Mouse (Mus musculus) left cerebral cortex, adult 2 months (tissue): ENCODE data around the gene Lhcgr. TPM values are rescaled to one million over a fixed set of nuclear protein-coding genes. Genes with fewer than 3 reads are reported as not detected.

ENCODE experiments used
- DNase-seq, 2 experiments: peaks; one replicate each; pipeline ENCODE4 v3.0.0; 2021 to 2022; ENCODE audit warnings: low spot score in 2 of 2, mixed read lengths in 1 of 2; ENCODE audit errors: extremely low spot score in 1 of 2
- H3K27ac ChIP-seq: fragments of 200-600 bp; 2 replicates; pipeline ENCODE4 v1.8.1; 2022
- H3K4me3 ChIP-seq: fragments of 200-600 bp; 2 replicates; pipeline ENCODE4 v1.8.1; 2022
- CTCF ChIP-seq: fragments of 200-600 bp; IDR thresholded peaks from 2 replicates; pipeline ENCODE4 v1.8.1; 2022; ENCODE audit warnings: antibody characterized with exemption, mild to moderate bottlenecking, moderate library complexity
- intact Hi-C: fragments of 180-260 bp; cut with DNase I; formaldehyde crosslinking; loops from one replicate; pipeline ENCODE4 v1.15.1; 2025
- total RNA-seq, 2 experiments: library from RNA; stranded (reverse); gene quantifications; 2 replicates each; pipeline ENCODE4 v1.2.3; 2021

Lhcgr gene
- total RNA-seq, 2 experiments from 2014 or later = 0.27 to 0.49 TPM

GRCm38 (mm10) chr17:88700901-88701300, 90.9 kb downstream of the Lhcgr start:
- DNase-seq = no peak
- no peak for TF ChIP-seq CTCF
- intact Hi-C loops = no loop called here
- no peak overlapping the region for H3K27ac ChIP-seq
- no peak overlapping the region for H3K4me3 ChIP-seq

DNA sequence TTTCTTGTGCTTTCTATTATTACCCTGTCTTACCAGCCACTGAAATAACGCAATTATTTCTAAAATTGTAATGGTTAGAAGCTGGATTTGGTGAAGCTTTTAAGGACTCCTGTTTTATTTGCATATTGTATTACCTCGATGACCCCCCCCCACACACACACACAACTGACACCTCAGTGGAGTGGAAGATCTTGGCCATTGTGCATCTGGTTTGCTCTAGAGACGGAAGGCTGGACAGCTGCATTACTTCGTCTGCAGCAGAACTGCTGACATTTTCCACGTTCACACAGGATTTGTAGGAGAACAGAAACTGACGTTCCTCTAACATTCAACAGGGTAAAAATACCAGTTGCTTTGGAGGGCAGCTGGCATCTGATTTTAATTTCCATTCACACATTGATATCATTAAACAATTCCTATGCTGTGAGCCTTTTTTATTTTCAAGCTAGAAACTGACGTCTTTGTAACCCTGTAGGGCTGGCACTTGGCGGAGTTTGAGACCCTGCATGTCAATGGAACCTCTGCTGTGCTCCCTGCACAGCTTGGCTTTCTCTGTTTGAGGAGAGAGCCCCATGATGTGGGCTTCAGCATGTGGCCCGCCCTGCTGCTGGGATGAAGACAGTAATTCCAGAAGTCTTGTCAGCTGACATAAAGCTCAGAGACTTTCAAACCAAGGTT, 95.0 kb downstream of the Lhcgr start:
- intact Hi-C loops = no loop called here
- no peak overlapping the region for H3K4me3 ChIP-seq
- no peak overlapping the region for H3K27ac ChIP-seq
- no peak for DNase-seq
- TF ChIP-seq CTCF = no peak

GRCm38 (mm10) chr17:88688226-88688625, 103.6 kb downstream of the Lhcgr start:
- intact Hi-C loops = no loop called here
- Histone ChIP-seq H3K4me3 (no peak overlapping the region), H3K27ac (no peak overlapping the region)
- DNase-seq = no peak
- TF ChIP-seq CTCF = no peak

DNA sequence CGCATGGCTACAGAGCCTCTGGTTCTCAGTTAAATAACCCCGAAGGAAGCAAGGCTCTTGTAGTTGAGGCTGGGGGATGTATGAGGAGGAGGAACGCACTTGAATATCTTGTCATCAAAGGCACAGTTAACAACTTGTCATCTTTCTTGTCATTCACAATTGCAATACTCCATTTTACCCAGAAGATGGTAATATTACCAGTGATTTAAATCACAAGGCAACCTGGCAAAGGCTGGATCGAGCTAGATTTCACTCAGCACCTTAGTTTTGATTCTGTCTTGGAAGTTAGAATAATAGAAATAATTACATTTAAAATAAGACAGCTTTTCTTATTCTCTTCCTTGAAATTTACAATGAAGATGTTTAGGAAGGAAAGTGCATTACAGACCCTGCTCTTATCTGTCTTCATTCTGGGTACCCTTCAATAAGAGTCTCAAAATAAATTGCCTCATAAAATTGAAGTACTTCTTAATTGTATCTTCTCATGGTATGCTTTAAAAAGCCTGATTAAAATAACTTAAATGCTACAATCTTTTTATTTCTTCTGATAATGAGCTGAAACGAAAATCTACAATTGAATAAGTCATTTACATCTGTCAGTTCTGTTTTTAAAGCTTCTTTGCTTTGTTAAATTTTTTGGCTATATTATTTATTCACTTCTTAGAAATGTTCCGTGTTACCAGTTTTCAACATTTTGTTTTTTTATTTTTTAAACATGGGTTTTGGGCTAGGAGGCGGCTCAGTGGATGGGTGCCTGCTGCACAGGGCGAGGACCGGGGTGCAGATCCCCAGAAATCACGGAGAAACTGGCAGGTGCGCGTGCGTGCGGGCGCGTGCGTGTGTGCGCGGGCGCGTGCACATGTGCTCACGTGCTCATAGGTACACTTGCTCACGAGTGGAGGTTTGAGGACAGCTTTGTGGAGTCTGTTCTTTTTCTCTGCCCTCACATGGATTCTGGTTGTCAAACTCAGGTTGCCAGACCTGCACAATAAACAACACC, 116.2 kb downstream of the Lhcgr start:
- peak; percentile 38 for TF ChIP-seq CTCF
- intact Hi-C loops = loop anchor here (5.0 kb wide), 1 partner anchor 272 kb away; no protein-coding TSS in a partner anchor
- no peak for DNase-seq
- Histone ChIP-seq H3K27ac (no peak overlapping the region), H3K4me3 (no peak overlapping the region)

- no peak for TF ChIP-seq CTCF
- no peak overlapping the region for H3K27ac ChIP-seq
These were observed 121.0 kb downstream of the Lhcgr start for GRCm38 (mm10) chr17:88670800-88671199.

DNA sequence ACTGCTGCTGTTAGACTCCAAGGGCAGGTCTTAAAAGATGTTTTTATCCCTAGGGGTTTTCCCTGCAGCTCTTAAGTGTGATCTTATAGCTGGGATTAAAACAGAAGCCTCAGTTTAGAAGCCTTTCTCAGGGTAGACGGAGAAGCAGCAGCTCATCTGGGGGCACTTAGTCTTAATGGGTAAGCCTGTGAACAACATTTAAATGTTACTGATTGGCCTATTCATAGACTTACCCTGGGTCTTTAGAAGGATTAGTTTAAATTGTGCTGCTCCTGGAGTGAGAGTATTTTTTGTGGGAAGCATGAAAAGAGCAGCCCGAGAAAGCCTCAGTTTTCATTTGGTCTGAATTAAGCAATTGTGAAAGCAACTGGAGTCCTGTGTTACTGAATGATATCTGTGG, 121.9 kb downstream of the Lhcgr start:
- Histone ChIP-seq H3K27ac (no peak overlapping the region), H3K4me3 (no peak overlapping the region)
- no peak for TF ChIP-seq CTCF
- intact Hi-C loops = no loop called here
- no peak for DNase-seq

More at GRCm38 (mm10) chr17:88670800-88671199, 121.0 kb downstream of the Lhcgr start:
- no peak overlapping the region for H3K4me3 ChIP-seq
- no peak for DNase-seq
- intact Hi-C loops = no loop called here

GRCm38 (mm10) chr17:88668452-88668851, 123.3 kb downstream of the Lhcgr start, which contains the start of gene Gtf2a1l:
TSS of gene Gtf2a1l (plus strand) at chr17:88668660.
- Histone ChIP-seq H3K4me3 (peak within 1 kb of the TSS; percentile 22), H3K27ac (no peak within 1 kb of the TSS)
- DNase-seq = peak; percentile 55 to 65
- intact Hi-C loops = no loop called here
- TF ChIP-seq CTCF = peak; percentile 3; the same call in 1 of the 2 replicates

Other genes starting within 250 kb of the Lhcgr start
- gene Ston1, start 194.3 kb downstream of the Lhcgr start, total RNA-seq = 1 to 10 TPM; 6.1 to 7.4 TPM
- gene Gtf2a1l, start 123.3 kb downstream of the Lhcgr start, total RNA-seq = under 1 TPM; 0.28 to 0.32 TPM